Mouse (Mus musculus): ENCODE results near the gene Slit3.

The Slit3 gene

DNA sequence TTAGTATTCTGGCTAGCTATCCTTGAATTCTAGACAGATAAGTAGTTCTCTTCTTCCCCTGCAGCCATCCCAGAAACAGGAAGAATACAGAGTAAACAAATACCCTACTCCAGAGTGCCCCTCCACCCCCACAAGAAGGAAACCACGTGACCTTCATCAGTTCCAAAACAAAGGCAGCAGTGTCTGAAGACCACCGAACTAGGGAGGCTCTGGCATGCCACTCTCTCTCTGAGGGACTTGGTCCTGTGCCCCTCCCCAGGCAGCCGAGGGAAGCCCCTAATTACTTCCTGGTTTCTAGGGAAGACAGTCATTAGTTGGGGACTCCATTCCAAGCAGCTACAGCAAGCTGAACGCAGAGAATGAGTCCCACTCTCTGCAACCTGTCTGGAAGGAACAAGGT lies 391.7 kb downstream of the Slit3 start:
- H3K9me3 ChIP-seq (ENCODE audit: low read length), result peaks cover 23% of the 10 kb centered on the region
- H3K27me3 ChIP-seq (ENCODE audit: insufficient read depth, low read length), result peaks cover 58% of the 10 kb centered on the region
- H3K4me1 ChIP-seq (replicated peaks; ENCODE audit: low read depth, low read length), result peaks cover 12% of the 10 kb centered on the region
- no peaks in the 10 kb centered on the region for H3K36me3 ChIP-seq (ENCODE audit: insufficient read depth, low read length)
- TF ChIP-seq NANOG (IDR thresholded peaks at IDR 0.05; ENCODE audit: borderline replicate concordance, low read length) (no peak), CTCF (conservative IDR thresholded peaks at IDR 0.05; ENCODE audit: low read length) (no peak), POU5F1 (IDR thresholded peaks at IDR 0.05; ENCODE audit: borderline replicate concordance, low read length) (no peak)
- no peak overlapping the region for H3K4me3 ChIP-seq (replicated peaks; ENCODE audit: low read length)

DNA sequence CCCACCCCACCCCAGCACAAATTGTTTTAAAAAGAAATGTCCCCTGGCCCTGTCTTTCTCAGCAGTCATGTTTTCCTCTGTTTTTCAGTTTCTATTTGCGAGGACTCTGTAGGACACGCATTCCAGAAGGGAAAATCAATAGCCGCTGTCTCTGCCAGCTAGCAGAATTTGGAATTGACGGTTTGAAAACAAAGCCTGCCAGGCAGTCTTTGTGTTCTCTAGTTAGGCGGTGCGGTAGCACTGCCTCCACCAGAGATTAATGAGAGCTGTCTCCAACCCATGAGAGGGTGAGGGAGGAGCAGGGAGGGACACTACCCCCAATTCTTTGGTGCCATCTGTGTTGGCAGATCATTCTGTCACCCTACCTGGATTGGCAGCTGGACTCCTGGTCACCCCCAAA lies 392.3 kb downstream of the Slit3 start:
- Histone ChIP-seq H3K9me3 (ENCODE audit: low read length) (peaks cover 23% of the 10 kb centered on the region), H3K4me3 (replicated peaks; ENCODE audit: low read length) (no peak overlapping the region), H3K36me3 (ENCODE audit: insufficient read depth, low read length) (no peaks in the 10 kb centered on the region), H3K27me3 (ENCODE audit: insufficient read depth, low read length) (peaks cover 54% of the 10 kb centered on the region), H3K4me1 (replicated peaks; ENCODE audit: low read depth, low read length) (0 out of 2 replicates have a peak, but pooled peaks cover 7% of the 10 kb centered on the region)
- no peak for TF ChIP-seq CTCF (conservative IDR thresholded peaks at IDR 0.05; ENCODE audit: low read length)
- TF ChIP-seq POU5F1 (IDR thresholded peaks at IDR 0.05; ENCODE audit: borderline replicate concordance, low read length), result no peak
- TF ChIP-seq NANOG (IDR thresholded peaks at IDR 0.05; ENCODE audit: borderline replicate concordance, low read length), result no peak

DNA sequence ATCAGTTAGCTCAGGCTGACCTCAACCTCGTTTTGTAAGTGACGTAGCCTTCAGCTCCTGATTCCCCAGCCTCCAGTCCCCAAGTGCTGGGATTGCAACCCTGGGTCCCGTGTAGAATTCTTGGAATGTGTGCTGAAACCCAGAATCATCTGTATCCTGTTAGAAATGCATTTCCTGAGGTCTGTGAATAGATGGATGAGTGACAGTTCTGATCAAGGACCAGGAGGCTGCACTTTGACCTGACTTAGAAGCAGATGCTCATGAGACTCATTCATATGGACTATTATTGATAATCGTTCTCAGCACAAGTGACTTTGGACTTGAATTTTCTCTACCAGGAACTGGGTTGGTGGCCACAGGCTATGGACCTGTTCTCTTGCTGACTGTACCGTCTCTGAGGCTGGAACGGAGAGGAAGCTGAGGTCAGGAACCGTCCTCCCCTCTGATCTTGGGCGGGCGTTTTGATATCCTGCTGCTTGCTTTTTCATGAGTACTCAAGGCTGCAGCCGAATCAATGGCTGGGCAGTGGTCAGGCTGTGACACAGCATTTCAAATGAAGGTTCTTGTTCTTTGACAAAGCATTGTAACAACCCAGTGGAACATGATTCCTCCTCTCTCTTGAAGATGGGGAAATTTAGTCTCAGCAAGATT lies 401.9 kb downstream of the Slit3 start:
- no peaks in the 10 kb centered on the region for H3K36me3 ChIP-seq (ENCODE audit: insufficient read depth, low read length)
- TF ChIP-seq CTCF (conservative IDR thresholded peaks at IDR 0.05; ENCODE audit: low read length) (no peak), POU5F1 (IDR thresholded peaks at IDR 0.05; ENCODE audit: borderline replicate concordance, low read length) (no peak), NANOG (IDR thresholded peaks at IDR 0.05; ENCODE audit: borderline replicate concordance, low read length) (peak; percentile 22; the same call in 1 of the 2 replicates)
- H3K9me3 ChIP-seq (ENCODE audit: low read length), result no peaks in the 10 kb centered on the region

DNA sequence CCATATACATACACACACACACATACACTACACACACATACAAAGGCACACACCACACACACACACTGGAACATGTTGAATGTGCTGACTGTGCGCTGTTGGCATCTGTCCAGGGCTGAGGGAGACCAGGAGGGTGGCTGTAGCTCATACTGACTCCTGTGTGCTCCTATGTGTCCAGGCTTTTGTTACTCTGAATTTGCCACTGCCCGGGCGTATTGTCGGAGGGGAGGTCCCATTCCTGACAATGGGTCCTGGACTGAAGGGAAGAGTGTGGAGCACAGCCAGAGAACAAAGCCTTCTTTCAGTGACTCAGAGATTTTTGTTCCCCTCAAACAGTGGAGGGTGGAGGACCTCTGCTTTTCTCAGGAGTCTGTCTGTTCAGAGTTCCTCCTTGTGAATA lies 402.7 kb downstream of the Slit3 start:
- H3K27me3 ChIP-seq (ENCODE audit: insufficient read depth, low read length), result no peaks in the 10 kb centered on the region
- H3K9me3 ChIP-seq (ENCODE audit: low read length), result no peaks in the 10 kb centered on the region
- H3K36me3 ChIP-seq (ENCODE audit: insufficient read depth, low read length), result no peaks in the 10 kb centered on the region
- H3K4me3 ChIP-seq (replicated peaks; ENCODE audit: low read length), result no peak overlapping the region
- H3K4me1 ChIP-seq (replicated peaks; ENCODE audit: low read depth, low read length), result peaks cover 56% of the 10 kb centered on the region
- TF ChIP-seq CTCF (conservative IDR thresholded peaks at IDR 0.05; ENCODE audit: low read length) (no peak), NANOG (IDR thresholded peaks at IDR 0.05; ENCODE audit: borderline replicate concordance, low read length) (no peak), POU5F1 (IDR thresholded peaks at IDR 0.05; ENCODE audit: borderline replicate concordance, low read length) (no peak)

More for the DNA sequence above, 401.9 kb downstream of the Slit3 start:
- Histone ChIP-seq H3K27me3 (ENCODE audit: insufficient read depth, low read length) (no peaks in the 10 kb centered on the region), H3K4me3 (replicated peaks; ENCODE audit: low read length) (no peak overlapping the region), H3K4me1 (replicated peaks; ENCODE audit: low read depth, low read length) (peaks cover 50% of the 10 kb centered on the region)

DNA sequence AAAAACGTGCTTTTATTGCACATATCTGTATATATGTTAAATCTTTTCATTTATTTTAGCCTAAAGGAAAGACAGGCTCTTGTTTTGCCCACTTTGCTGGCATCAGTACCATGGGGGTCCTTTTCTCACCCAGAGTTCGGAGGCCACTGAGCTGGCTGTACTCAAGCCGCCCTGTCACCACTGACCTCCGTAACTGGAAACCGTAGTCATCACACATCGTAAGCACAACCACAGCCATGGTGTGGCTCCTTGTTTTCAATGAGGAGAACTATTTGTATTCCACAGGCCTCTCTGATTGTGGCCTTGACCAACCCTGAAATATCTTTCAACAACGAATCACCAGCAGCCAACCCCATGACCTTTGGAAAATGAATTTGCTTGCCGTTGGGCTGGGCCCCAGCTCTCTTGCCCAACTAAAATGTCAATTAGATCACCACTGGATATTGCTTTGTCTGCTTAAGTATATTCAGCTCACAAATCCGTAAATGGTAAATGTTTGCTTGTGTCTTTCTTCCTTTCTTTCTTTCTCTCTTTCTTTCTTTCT lies 405.3 kb downstream of the Slit3 start:
- Histone ChIP-seq H3K27me3 (ENCODE audit: insufficient read depth, low read length) (0 out of 2 replicates have a peak, but pooled peaks cover 4% of the 10 kb centered on the region), H3K4me1 (replicated peaks; ENCODE audit: low read depth, low read length) (peaks cover 49% of the 10 kb centered on the region), H3K9me3 (ENCODE audit: low read length) (no peaks in the 10 kb centered on the region), H3K4me3 (replicated peaks; ENCODE audit: low read length) (no peak overlapping the region), H3K36me3 (ENCODE audit: insufficient read depth, low read length) (no peaks in the 10 kb centered on the region)
- TF ChIP-seq CTCF (conservative IDR thresholded peaks at IDR 0.05; ENCODE audit: low read length), result no peak
- no peak for TF ChIP-seq NANOG (IDR thresholded peaks at IDR 0.05; ENCODE audit: borderline replicate concordance, low read length)
- no peak for TF ChIP-seq POU5F1 (IDR thresholded peaks at IDR 0.05; ENCODE audit: borderline replicate concordance, low read length)

DNA sequence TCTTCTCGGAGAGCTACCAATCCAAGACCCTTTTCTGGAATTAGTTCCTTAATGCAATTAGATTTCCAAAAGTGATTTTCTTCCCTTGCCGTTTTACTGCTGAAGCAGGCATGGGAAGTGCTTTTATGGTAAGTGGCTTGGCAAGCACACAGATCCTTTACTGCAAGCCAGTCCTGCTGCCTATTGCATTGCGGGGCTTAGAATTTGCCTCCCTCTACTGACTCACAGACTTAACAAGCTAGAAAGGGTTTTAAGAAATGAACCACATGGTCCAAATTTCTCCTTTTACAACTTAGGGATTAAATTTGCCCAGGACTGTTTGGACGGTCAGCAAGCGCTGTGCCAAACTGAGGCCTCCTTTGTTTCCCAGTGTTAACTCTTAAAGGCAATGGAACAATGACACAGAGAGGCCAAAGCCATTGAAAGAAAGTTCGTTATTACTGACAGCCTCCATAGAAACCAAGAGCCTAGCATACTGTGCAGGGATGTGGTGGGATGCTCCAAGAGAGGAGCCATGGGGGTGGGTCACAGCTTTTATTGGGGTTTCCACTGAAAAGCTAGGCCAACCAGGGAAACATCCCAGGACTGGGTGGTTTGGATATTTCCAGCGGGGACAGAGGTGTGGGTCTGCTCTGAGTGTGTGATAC lies 406.9 kb downstream of the Slit3 start:
- Histone ChIP-seq H3K27me3 (ENCODE audit: insufficient read depth, low read length) (0 out of 2 replicates have a peak, but pooled peaks cover 4% of the 10 kb centered on the region), H3K36me3 (ENCODE audit: insufficient read depth, low read length) (no peaks in the 10 kb centered on the region), H3K4me3 (replicated peaks; ENCODE audit: low read length) (no peak overlapping the region), H3K9me3 (ENCODE audit: low read length) (no peaks in the 10 kb centered on the region), H3K4me1 (replicated peaks; ENCODE audit: low read depth, low read length) (peaks cover 49% of the 10 kb centered on the region)
- no peak for TF ChIP-seq POU5F1 (IDR thresholded peaks at IDR 0.05; ENCODE audit: borderline replicate concordance, low read length)
- TF ChIP-seq NANOG (IDR thresholded peaks at IDR 0.05; ENCODE audit: borderline replicate concordance, low read length), result no peak
- TF ChIP-seq CTCF (conservative IDR thresholded peaks at IDR 0.05; ENCODE audit: low read length), result no peak

DNA sequence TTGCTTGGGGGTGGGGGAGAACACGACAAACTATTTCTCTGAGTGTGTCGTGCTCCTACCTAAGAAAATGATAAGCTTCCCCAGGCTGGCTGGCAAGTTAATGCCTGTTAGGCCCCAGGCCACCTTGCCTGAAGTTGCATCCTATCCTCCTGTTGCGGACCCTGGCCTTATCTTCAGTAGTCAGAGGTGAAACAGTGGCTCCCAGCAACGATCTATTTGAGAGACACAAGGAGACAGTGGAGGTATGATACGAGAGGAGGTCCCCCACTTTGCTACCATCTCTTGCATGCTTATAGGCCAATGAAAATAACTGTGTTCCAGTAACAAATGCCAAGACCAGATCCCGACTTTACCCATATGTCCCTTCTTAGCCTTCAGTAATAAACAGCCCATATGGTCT lies 414.0 kb downstream of the Slit3 start:
- TF ChIP-seq NANOG (IDR thresholded peaks at IDR 0.05; ENCODE audit: borderline replicate concordance, low read length) (no peak), CTCF (conservative IDR thresholded peaks at IDR 0.05; ENCODE audit: low read length) (no peak), POU5F1 (IDR thresholded peaks at IDR 0.05; ENCODE audit: borderline replicate concordance, low read length) (no peak)
- Histone ChIP-seq H3K36me3 (ENCODE audit: insufficient read depth, low read length) (no peaks in the 10 kb centered on the region), H3K4me1 (replicated peaks; ENCODE audit: low read depth, low read length) (peaks cover 6% of the 10 kb centered on the region; the same call in 1 of the 2 replicates), H3K4me3 (replicated peaks; ENCODE audit: low read length) (no peak overlapping the region), H3K27me3 (ENCODE audit: insufficient read depth, low read length) (0 out of 2 replicates have a peak, but pooled peaks cover 4% of the 10 kb centered on the region), H3K9me3 (ENCODE audit: low read length) (no peaks in the 10 kb centered on the region)

Measured in E14TG2a.4 (cell line).